Mouse (Mus musculus): ENCODE measurements around the gene Git2. TPM values are rescaled to one million over a fixed set of nuclear protein-coding genes. Genes with fewer than 3 reads are reported as not detected.

Gene Git2
- total RNA-seq, 1 experiment from 2014 or later: 120 TPM

- no peak for ATAC-seq (replicated peaks in 1 of 2; ENCODE audit: insufficient read depth in 1 of 2, low FRiP score in 2 of 2, low TSS enrichment in 1 of 2, low read depth in 1 of 2, poor library complexity in 2 of 2, severe bottlenecking in 2 of 2)
Measured at GRCm38 (mm10) chr5:114742998-114743696, 32.2 kb downstream of the Git2 start.

GRCm38 (mm10) chr5:114742572-114742971, 32.7 kb downstream of the Git2 start:
- ATAC-seq (replicated peaks in 1 of 2; ENCODE audit: insufficient read depth in 1 of 2, low FRiP score in 2 of 2, low TSS enrichment in 1 of 2, low read depth in 1 of 2, poor library complexity in 2 of 2, severe bottlenecking in 2 of 2): no peak

GRCm38 (mm10) chr5:114740595-114740994, 34.7 kb downstream of the Git2 start:
- ATAC-seq (replicated peaks in 1 of 2; ENCODE audit: insufficient read depth in 1 of 2, low FRiP score in 2 of 2, low TSS enrichment in 1 of 2, low read depth in 1 of 2, poor library complexity in 2 of 2, severe bottlenecking in 2 of 2): no peak

- ATAC-seq (replicated peaks in 1 of 2; ENCODE audit: insufficient read depth in 1 of 2, low FRiP score in 2 of 2, low TSS enrichment in 1 of 2, low read depth in 1 of 2, poor library complexity in 2 of 2, severe bottlenecking in 2 of 2): no peak
Measured at GRCm38 (mm10) chr5:114738707-114739241, 36.5 kb downstream of the Git2 start.

GRCm38 (mm10) chr5:114737090-114737887, 38.0 kb downstream of the Git2 start:
- ATAC-seq (replicated peaks in 1 of 2; ENCODE audit: insufficient read depth in 1 of 2, low FRiP score in 2 of 2, low TSS enrichment in 1 of 2, low read depth in 1 of 2, poor library complexity in 2 of 2, severe bottlenecking in 2 of 2): no peak

GRCm38 (mm10) chr5:114733606-114734005, 41.7 kb downstream of the Git2 start:
- no peak for ATAC-seq (replicated peaks in 1 of 2; ENCODE audit: insufficient read depth in 1 of 2, low FRiP score in 2 of 2, low TSS enrichment in 1 of 2, low read depth in 1 of 2, poor library complexity in 2 of 2, severe bottlenecking in 2 of 2)

GRCm38 (mm10) chr5:114731969-114732368, 43.3 kb downstream of the Git2 start:
- ATAC-seq (replicated peaks in 1 of 2; ENCODE audit: insufficient read depth in 1 of 2, low FRiP score in 2 of 2, low TSS enrichment in 1 of 2, low read depth in 1 of 2, poor library complexity in 2 of 2, severe bottlenecking in 2 of 2): no peak

GRCm38 (mm10) chr5:114731498-114731897, 43.8 kb downstream of the Git2 start:
- no peak for ATAC-seq (replicated peaks in 1 of 2; ENCODE audit: insufficient read depth in 1 of 2, low FRiP score in 2 of 2, low TSS enrichment in 1 of 2, low read depth in 1 of 2, poor library complexity in 2 of 2, severe bottlenecking in 2 of 2)

GRCm38 (mm10) chr5:114730129-114730528, 45.2 kb downstream of the Git2 start:
- ATAC-seq (replicated peaks in 1 of 2; ENCODE audit: insufficient read depth in 1 of 2, low FRiP score in 2 of 2, low TSS enrichment in 1 of 2, low read depth in 1 of 2, poor library complexity in 2 of 2, severe bottlenecking in 2 of 2): no peak

- no peak for ATAC-seq (replicated peaks in 1 of 2; ENCODE audit: insufficient read depth in 1 of 2, low FRiP score in 2 of 2, low TSS enrichment in 1 of 2, low read depth in 1 of 2, poor library complexity in 2 of 2, severe bottlenecking in 2 of 2)
Measured at GRCm38 (mm10) chr5:114728160-114728559, 47.2 kb downstream of the Git2 start.

- no peak for ATAC-seq (replicated peaks in 1 of 2; ENCODE audit: insufficient read depth in 1 of 2, low FRiP score in 2 of 2, low TSS enrichment in 1 of 2, low read depth in 1 of 2, poor library complexity in 2 of 2, severe bottlenecking in 2 of 2)
Measured at GRCm38 (mm10) chr5:114722846-114723245, 52.5 kb downstream of the Git2 start.

- ATAC-seq (replicated peaks in 1 of 2; ENCODE audit: insufficient read depth in 1 of 2, low FRiP score in 2 of 2, low TSS enrichment in 1 of 2, low read depth in 1 of 2, poor library complexity in 2 of 2, severe bottlenecking in 2 of 2): no peak
Measured at GRCm38 (mm10) chr5:114721969-114722368, 53.3 kb downstream of the Git2 start.

GRCm38 (mm10) chr5:114720784-114721183, 54.5 kb downstream of the Git2 start:
- ATAC-seq (replicated peaks in 1 of 2; ENCODE audit: insufficient read depth in 1 of 2, low FRiP score in 2 of 2, low TSS enrichment in 1 of 2, low read depth in 1 of 2, poor library complexity in 2 of 2, severe bottlenecking in 2 of 2): no peak

GRCm38 (mm10) chr5:114719928-114720270, 55.4 kb downstream of the Git2 start:
- no peak for ATAC-seq (replicated peaks in 1 of 2; ENCODE audit: insufficient read depth in 1 of 2, low FRiP score in 2 of 2, low TSS enrichment in 1 of 2, low read depth in 1 of 2, poor library complexity in 2 of 2, severe bottlenecking in 2 of 2)

GRCm38 (mm10) chr5:114719003-114719927, 56.1 kb downstream of the Git2 start:
- ATAC-seq (replicated peaks in 1 of 2; ENCODE audit: insufficient read depth in 1 of 2, low FRiP score in 2 of 2, low TSS enrichment in 1 of 2, low read depth in 1 of 2, poor library complexity in 2 of 2, severe bottlenecking in 2 of 2): no peak

- no peak for ATAC-seq (replicated peaks in 1 of 2; ENCODE audit: insufficient read depth in 1 of 2, low FRiP score in 2 of 2, low TSS enrichment in 1 of 2, low read depth in 1 of 2, poor library complexity in 2 of 2, severe bottlenecking in 2 of 2)
Measured at GRCm38 (mm10) chr5:114718483-114718882, 56.8 kb downstream of the Git2 start.

GRCm38 (mm10) chr5:114717937-114718336, 57.4 kb downstream of the Git2 start:
- ATAC-seq (replicated peaks in 1 of 2; ENCODE audit: insufficient read depth in 1 of 2, low FRiP score in 2 of 2, low TSS enrichment in 1 of 2, low read depth in 1 of 2, poor library complexity in 2 of 2, severe bottlenecking in 2 of 2): no peak

GRCm38 (mm10) chr5:114717292-114717691, 58.0 kb downstream of the Git2 start:
- ATAC-seq (replicated peaks in 1 of 2; ENCODE audit: insufficient read depth in 1 of 2, low FRiP score in 2 of 2, low TSS enrichment in 1 of 2, low read depth in 1 of 2, poor library complexity in 2 of 2, severe bottlenecking in 2 of 2): no peak
